Mouse (Mus musculus) layer of hippocampus, postnatal 10 days (tissue): Measurements from ENCODE around the gene Sncg. TPM values are rescaled to one million over a fixed set of nuclear protein-coding genes. Genes with fewer than 3 reads are reported as not detected.
A peak's percentile ranks its signal among the peaks of the same experiment; 100 is the strongest.
"Not testable (repeated sequence)": the region's sequence is repeated elsewhere in the genome, so short reads cannot be mapped to it uniquely, and the experiment has no call there.

Experiments used
- DNase-seq, 2 experiments: peaks; one replicate each; pipeline ENCODE4 v3.0.0; 2021; ENCODE audit warnings: low spot score in 2 of 2
- long read RNA-seq: library from polyadenylated mRNA; stranded (forward); transcript quantifications from one replicate; pipeline ENCODE4 v2.0.0, GENCODE M21; 2023
- total RNA-seq, 2 experiments: library from RNA; stranded (reverse); gene quantifications; 2 replicates each; pipeline ENCODE4 v1.2.3; 2021

Sncg gene
- 1 to 10 TPM; 1.6 to 1.8 TPM for total RNA-seq
- long read RNA-seq, partial matches to known transcripts: 0 of 2 reads
- long read RNA-seq, other reads (novel, unspliced or antisense): 0 of 2 reads

DNA sequence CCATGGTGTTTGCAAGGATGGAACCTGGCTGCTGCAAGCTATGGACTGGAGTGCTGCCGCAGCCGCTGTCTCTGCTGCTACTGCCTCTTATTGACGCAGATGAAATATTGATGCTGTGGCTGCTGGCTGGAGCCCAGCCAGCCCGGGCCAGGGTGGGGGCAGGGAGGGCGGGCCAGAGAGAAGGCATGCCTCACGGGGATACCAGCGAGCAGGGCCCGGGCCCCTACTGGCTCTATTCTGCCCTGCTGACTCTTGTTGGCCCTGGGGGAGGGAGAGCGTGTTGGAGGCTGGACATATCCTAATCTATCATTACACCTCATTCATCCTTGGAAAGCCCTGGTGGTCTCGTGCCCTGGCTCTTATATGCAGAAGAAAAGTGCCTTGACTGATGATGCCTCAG is at the start of gene Sncg:
Sncg (minus strand) TSS at position 213 of the 400 bp plus-strand sequence.
- DNase-seq: no peak

- no peak for DNase-seq
These were observed 46.5 kb upstream of the Sncg start for GRCm38 (mm10) chr14:34421078-34421477.

- DNase-seq: no peak
These were observed 42.9 kb upstream of the Sncg start for GRCm38 (mm10) chr14:34417501-34417900.

GRCm38 (mm10) chr14:34416946-34417345 is 42.4 kb upstream of the Sncg start:
- not testable (repeated sequence) for DNase-seq

GRCm38 (mm10) chr14:34412164-34412896 is 37.7 kb upstream of the Sncg start:
- DNase-seq: no peak

DNA sequence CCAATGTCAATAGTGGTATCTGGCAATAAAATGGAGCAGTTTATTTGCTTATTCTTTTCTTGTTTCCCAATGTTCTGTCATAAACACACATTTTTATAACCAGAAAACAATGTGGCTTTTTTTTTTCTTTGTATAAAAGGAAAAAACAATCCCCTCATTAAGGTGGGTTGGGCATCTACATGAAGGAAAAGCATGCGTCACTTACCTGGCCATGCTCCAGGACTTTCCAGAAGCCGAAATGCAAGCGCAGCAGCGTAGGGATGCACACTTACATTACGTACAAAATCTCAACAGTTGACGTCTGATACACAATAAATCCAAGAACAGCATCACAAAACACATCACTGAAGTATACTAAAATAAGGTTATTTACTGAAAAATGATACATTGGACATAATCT is 36.1 kb upstream of the Sncg start:
- DNase-seq: no peak

GRCm38 (mm10) chr14:34403424-34403823 is 28.8 kb upstream of the Sncg start:
- no peak for DNase-seq

DNA sequence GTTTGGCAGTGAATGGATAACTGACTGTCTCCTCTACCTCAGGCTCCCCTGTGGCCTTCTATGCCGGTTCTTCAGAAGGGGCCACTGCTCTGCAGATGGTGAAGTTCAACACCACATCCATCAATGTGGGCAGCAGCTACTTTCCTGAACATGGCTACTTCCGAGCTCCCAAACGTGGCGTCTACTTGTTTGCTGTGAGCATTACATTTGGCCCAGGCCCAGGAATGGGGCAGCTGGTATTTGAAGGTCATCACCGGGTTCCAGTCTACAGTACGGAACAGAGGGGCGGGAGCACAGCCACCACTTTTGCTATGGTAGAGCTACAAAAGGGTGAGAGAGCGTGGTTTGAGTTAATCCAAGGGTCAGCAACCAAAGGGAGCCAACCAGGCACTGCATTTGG is 28.3 kb upstream of the Sncg start:
- DNase-seq: no peak

- DNase-seq: peak; percentile 80 to 81
These were observed 26.5 kb upstream of the Sncg start for GRCm38 (mm10) chr14:34401135-34401534.

- DNase-seq: no peak
These were observed 25.4 kb upstream of the Sncg start for GRCm38 (mm10) chr14:34400021-34400420.

- DNase-seq: no peak
These were observed 24.7 kb upstream of the Sncg start for GRCm38 (mm10) chr14:34399301-34399700.

- DNase-seq: no peak
These were observed 24.3 kb upstream of the Sncg start for GRCm38 (mm10) chr14:34398901-34399300.

- DNase-seq: no peak
These were observed 23.3 kb upstream of the Sncg start for GRCm38 (mm10) chr14:34397871-34398270.

DNA sequence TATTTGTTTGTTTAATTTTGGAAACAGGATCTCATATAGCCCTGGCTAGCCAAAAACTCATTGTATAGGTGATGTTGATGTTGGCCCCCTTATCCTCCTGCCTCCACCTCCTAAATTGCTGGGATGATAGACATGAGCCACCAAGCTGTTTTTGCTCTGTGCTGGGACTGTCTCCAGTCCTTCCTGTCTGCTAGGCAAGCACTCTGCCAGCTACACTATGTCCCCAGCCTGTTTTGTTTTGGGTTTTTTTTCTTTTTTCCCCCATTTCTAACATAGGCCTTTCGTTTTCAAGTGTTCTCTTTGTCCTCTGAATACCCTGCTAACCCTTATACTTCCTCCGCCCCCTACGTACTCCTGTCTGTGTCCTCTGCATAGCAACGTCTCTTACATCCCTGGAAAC is 18.7 kb upstream of the Sncg start:
- no peak for DNase-seq

- DNase-seq: no peak
These were observed 8.5 kb upstream of the Sncg start for GRCm38 (mm10) chr14:34382921-34383704.

DNA sequence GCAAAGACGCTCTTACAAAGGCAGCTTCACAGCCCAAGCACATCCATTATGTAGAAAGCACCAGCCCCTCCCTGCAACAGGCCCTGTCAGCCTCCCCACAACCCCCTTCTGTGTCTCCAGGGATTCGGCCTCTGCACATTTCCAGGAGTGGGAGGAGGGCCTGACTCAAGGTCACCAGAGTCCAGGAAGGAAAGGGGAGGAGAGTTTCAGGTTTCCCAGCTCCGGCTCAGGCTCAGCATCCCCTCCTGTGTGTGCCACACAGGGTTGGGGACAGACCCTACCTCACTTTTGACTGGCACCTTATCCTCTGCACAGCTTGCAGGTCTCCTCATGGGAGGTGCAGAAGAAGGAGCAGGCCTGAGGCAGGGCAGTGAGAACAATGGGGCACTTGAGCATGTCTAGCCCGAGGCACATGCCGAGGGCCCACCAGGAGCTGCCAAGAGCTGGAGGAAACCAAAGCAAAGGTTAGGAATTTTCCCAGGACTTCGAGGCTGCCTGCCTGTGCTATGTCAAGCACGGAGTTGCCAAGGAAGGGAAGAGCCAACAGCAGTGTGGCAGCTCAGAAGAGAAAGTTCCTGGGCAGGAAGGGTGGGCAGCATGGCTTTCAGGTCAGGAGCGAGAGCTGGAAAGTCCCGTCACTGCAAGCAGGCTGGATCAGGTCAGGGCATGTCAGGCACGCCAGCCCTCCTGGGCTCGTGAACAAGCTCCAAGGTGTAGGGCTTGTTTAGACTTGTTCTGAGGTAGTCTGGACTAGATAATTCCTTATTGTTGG is 4.2 kb upstream of the Sncg start:
- DNase-seq: no peak

DNA sequence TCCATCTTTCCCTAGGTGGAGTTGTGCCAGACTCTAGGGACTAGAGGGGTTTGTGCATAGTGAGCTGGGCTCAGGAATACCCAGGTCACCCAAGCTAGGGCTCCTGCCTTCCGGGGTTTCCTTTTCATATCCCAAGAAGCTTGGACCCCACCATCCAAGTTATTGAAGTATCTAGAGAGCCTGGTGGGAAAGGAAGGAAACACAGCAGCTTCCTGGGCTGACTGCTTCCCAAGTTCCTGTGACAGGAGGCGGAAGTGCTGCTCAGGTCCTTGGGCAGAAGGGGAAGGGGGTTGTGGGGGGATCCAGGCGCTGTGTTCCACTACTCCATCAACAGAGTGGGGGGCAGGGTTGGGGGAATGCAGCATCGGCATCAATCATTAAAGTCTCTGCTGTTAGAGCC is 2.5 kb upstream of the Sncg start:
- no peak for DNase-seq

DNA sequence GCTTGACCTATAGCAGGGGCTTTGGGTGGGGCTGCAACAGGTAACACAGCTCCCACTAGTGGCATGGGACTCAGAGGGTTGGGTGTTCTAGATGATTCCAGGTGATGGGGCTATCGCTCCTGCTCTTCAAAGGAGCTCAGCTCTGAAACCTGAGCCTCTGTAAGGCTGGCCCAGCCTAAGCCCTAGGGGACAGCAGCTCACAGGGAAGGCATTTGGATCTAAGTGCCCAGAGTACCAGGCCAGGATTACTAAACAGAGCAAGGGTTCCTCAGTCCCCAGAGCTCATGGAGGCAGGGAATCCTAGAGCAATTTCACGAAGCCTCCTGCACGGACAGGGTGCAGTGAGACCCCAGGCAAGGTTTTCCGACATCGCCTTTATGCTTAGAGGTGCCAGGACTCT is 1.4 kb upstream of the Sncg start:
- DNase-seq: no peak

DNA sequence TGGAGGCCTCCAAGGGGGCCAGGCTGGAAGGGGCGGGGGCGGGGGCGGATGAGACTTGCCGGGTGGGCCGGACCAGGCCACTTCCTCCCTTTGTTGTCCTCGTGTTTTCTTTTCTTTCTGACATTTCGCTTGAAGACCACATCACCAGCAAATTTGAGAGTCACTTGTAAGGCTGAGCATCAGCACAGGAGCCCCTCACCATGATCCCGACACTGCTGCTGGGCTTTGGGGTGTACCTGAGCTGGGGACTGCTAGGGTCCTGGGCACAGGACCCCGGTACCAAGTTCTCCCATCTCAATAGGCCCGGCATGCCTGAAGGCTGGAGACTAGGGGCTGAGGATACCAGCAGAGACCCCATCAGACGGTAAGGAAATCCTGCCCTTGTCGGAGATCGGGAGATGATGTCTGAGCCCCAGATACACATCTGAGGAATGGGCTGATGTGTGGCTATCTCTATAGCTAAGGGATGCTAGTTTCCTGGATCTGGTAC is 871 bp upstream of the Sncg start, which contains the start of gene Mmrn2:
Mmrn2 (plus strand) TSS at position 51 of the 490 bp plus-strand sequence.
- DNase-seq: no peak

GRCm38 (mm10) chr14:34373581-34373980 is 1.0 kb downstream of the Sncg start:
- no peak for DNase-seq

DNA sequence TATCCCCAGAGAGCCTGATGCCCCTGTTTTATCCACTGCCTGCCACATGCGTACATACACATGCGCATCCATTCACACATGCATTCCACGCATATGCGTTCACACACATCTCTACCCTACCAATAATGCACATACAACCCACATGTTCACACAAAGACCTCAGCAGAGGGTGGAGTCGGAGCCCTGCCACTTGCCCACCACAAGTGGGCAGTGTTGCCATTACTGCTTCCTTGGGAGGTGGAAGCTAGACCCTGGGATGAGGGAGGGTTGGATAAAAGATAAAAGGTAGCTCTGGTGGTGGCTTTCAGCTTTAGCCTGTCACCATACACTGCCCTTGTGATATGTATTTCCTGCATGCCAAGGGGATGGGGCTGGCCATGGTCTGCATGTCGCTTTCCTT is 1.9 kb downstream of the Sncg start:
- DNase-seq: peak; percentile 76 to 80
